Mouse (Mus musculus) inflammation-experienced regulatory T-cells, adult 6 months (primary cell): Measurements from ENCODE around the gene Megf6. TPM values are rescaled to one million over a fixed set of nuclear protein-coding genes. Genes with fewer than 3 reads are reported as not detected.
A peak's percentile ranks its signal among the peaks of the same experiment; 100 is the strongest.

ENCODE experiments used
- ATAC-seq: one replicate; pipeline ENCODE4 v1.8.0; 2017
- polyA plus RNA-seq, 3 experiments: library from polyadenylated mRNA; unstranded; fragments of 100-300 nt; shearing (Covaris generic); gene quantifications; one replicate each; pipeline ENCODE4 v1.2.1; 2017

Gene Megf6
- polyA plus RNA-seq, 3 experiments from 2014 or later = not detected

- ATAC-seq = peak; percentile 8
Observed at GRCm38 (mm10) chr4:154159961-154160537, 10.5 kb upstream of the Megf6 start.

GRCm38 (mm10) chr4:154160538-154161390 is 9.8 kb upstream of the Megf6 start, which contains the start of gene Tprgl:
Gene Tprgl (minus strand): TSS chr4:154160666.
- ATAC-seq = peak; percentile 95

GRCm38 (mm10) chr4:154163296-154163695 is 7.2 kb upstream of the Megf6 start:
- ATAC-seq = no peak

GRCm38 (mm10) chr4:154167053-154167452 is 3.5 kb upstream of the Megf6 start:
- no peak for ATAC-seq

GRCm38 (mm10) chr4:154170021-154170420 is 509 bp upstream of the Megf6 start:
- ATAC-seq = no peak

GRCm38 (mm10) chr4:154171151-154171930 is 811 bp downstream of the Megf6 start:
- no peak for ATAC-seq

- ATAC-seq = no peak
Observed at GRCm38 (mm10) chr4:154171931-154172604, 1.5 kb downstream of the Megf6 start.

- no peak for ATAC-seq
Observed at GRCm38 (mm10) chr4:154177257-154177656, 6.7 kb downstream of the Megf6 start.

- no peak for ATAC-seq
Observed at GRCm38 (mm10) chr4:154181001-154181400, 10.5 kb downstream of the Megf6 start.

GRCm38 (mm10) chr4:154183566-154183965 is 13.0 kb downstream of the Megf6 start:
- ATAC-seq = no peak

- ATAC-seq = no peak
Observed at GRCm38 (mm10) chr4:154185001-154185400, 14.5 kb downstream of the Megf6 start.

- no peak for ATAC-seq
Observed at GRCm38 (mm10) chr4:154186002-154186537, 15.5 kb downstream of the Megf6 start.

GRCm38 (mm10) chr4:154188948-154189347 is 18.4 kb downstream of the Megf6 start:
- no peak for ATAC-seq

- no peak for ATAC-seq
Observed at GRCm38 (mm10) chr4:154197961-154198360, 27.4 kb downstream of the Megf6 start.

- no peak for ATAC-seq
Observed at GRCm38 (mm10) chr4:154198377-154198961, 27.9 kb downstream of the Megf6 start.

- no peak for ATAC-seq
Observed at GRCm38 (mm10) chr4:154201511-154201910, 31.0 kb downstream of the Megf6 start.

GRCm38 (mm10) chr4:154204532-154204931 is 34.0 kb downstream of the Megf6 start:
- no peak for ATAC-seq

- no peak for ATAC-seq
Observed at GRCm38 (mm10) chr4:154205392-154205791, 34.9 kb downstream of the Megf6 start.

- ATAC-seq = no peak
Observed at GRCm38 (mm10) chr4:154207261-154207660, 36.7 kb downstream of the Megf6 start.

- ATAC-seq = no peak
Observed at GRCm38 (mm10) chr4:154209054-154209453, 38.5 kb downstream of the Megf6 start.

- no peak for ATAC-seq
Observed at GRCm38 (mm10) chr4:154209825-154210224, 39.3 kb downstream of the Megf6 start.

GRCm38 (mm10) chr4:154211459-154211858 is 40.9 kb downstream of the Megf6 start:
- ATAC-seq = no peak
